Mouse (Mus musculus) frontal cortex, postnatal 14 days (tissue): Measurements from ENCODE around the gene Moap1.

Source experiments
- DNase-seq, 2 experiments: peaks; one replicate each; pipeline ENCODE4 v3.0.0; 2022; ENCODE audit warnings: low spot score in 2 of 2

Moap1 gene

GRCm38 (mm10) chr12:102705906-102706640, 37.4 kb downstream of the Moap1 start:
- DNase-seq = no peak

GRCm38 (mm10) chr12:102705216-102705871, 38.1 kb downstream of the Moap1 start:
- DNase-seq = peak; percentile 81 to 83

- DNase-seq = peak in 1 of 2 experiments; percentile 40
These were observed 38.8 kb downstream of the Moap1 start, which contains the start of gene Itpk1 for GRCm38 (mm10) chr12:102704457-102705198. TSS of gene Itpk1 (minus strand) at chr12:102704930.

- no peak for DNase-seq
These were observed 39.5 kb downstream of the Moap1 start for GRCm38 (mm10) chr12:102703921-102704408.

- no peak for DNase-seq
These were observed 40.0 kb downstream of the Moap1 start for GRCm38 (mm10) chr12:102703441-102703840.

- DNase-seq = peak in 1 of 2 experiments; percentile 51
These were observed 40.4 kb downstream of the Moap1 start for GRCm38 (mm10) chr12:102703111-102703412.

- DNase-seq = peak in 1 of 2 experiments; percentile 62
These were observed 40.9 kb downstream of the Moap1 start for GRCm38 (mm10) chr12:102702356-102703110.

- no peak for DNase-seq
These were observed 41.7 kb downstream of the Moap1 start for GRCm38 (mm10) chr12:102701691-102702207.

- no peak for DNase-seq
These were observed 43.0 kb downstream of the Moap1 start for GRCm38 (mm10) chr12:102700453-102700852.

- no peak for DNase-seq
These were observed 44.3 kb downstream of the Moap1 start for GRCm38 (mm10) chr12:102699156-102699555.

- no peak for DNase-seq
These were observed 45.3 kb downstream of the Moap1 start for GRCm38 (mm10) chr12:102698089-102698684.

- no peak for DNase-seq
These were observed 46.1 kb downstream of the Moap1 start for GRCm38 (mm10) chr12:102697381-102697780.

GRCm38 (mm10) chr12:102696635-102697354, 46.7 kb downstream of the Moap1 start:
- no peak for DNase-seq

- DNase-seq = peak; percentile 64 to 73
These were observed 47.9 kb downstream of the Moap1 start for GRCm38 (mm10) chr12:102695369-102696239.
